Mouse (Mus musculus) erythroid progenitor cell, adult 5-6 weeks (primary cell): ENCODE data around the gene Trpd52l3. TPM values are rescaled to one million over a fixed set of nuclear protein-coding genes. Genes with fewer than 3 reads are reported as not detected.
"Not testable (repeated sequence)": the region's sequence is repeated elsewhere in the genome, so short reads cannot be mapped to it uniquely, and the experiment has no call there.

Experiments used
- ATAC-seq: replicated peaks from 2 replicates; pipeline ENCODE4 v1.8.0; 2016; ENCODE audit warnings: moderate number of reproducible peaks, mild to moderate bottlenecking, moderate TSS enrichment, inconsistent platforms; ENCODE audit not compliant: poor library complexity, low FRiP score, severe bottlenecking
- total RNA-seq, 2 experiments: library from RNA; stranded (forward) in 1 of 2; stranded (reverse) in 1 of 2; fragments of 150-400 nt in 1 of 2; fragments of 186-747, 209-891 nt in 1 of 2; gene quantifications; 2 replicates each; pipeline versions ENCODE4 v1.2.3 to v1.2.4; 2015 to 2017; ENCODE audit warnings: low replicate concordance in 2 of 2

Gene Trpd52l3
- total RNA-seq (2015; ENCODE audit: low replicate concordance) (not detected in 2 replicates), total RNA-seq (2017; ENCODE audit: low replicate concordance) (not detected in 2 replicates)

DNA sequence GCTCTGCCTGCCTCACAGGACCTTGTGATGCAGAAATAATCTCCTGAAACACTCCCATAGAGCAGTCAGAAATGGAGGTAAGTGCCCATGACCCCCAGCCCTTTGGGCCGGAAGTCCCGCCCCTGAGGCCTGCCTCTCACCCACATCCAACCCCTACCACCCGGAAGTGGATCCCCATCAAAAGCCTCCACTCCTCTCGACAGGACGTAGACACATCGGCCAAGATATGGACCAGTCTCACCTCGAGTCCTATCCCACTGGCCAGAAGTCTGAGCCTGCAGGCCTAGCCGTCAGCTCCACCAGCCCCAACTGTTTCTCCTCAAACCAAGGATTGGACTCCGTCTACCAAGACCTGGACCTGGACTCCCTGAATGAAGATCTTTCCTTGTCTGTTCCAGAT is at the start of gene Trpd52l3:
TSS of gene Trpd52l3 (plus strand) at position 170 of the 400 bp plus-strand sequence.
- ATAC-seq: no peak

DNA sequence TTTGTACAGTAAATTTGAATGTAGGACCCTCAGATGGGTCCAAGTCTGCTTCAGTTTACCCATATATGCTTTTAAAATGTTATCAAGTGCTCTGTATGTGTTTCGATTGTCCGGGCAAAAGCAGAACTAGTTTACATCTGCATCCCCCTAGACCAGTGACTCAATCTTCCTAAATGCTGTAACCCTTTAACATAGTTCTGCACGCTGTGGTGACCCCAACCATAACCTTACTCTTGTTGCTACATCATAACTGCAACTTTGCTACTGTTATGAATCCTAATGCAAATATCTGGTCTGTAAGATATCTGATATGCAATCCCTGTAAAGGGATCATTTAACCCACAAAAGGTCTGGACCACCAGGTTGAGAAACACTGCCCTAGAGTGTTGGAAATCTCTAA is 49.8 kb upstream of the Trpd52l3 start:
- ATAC-seq: no peak

DNA sequence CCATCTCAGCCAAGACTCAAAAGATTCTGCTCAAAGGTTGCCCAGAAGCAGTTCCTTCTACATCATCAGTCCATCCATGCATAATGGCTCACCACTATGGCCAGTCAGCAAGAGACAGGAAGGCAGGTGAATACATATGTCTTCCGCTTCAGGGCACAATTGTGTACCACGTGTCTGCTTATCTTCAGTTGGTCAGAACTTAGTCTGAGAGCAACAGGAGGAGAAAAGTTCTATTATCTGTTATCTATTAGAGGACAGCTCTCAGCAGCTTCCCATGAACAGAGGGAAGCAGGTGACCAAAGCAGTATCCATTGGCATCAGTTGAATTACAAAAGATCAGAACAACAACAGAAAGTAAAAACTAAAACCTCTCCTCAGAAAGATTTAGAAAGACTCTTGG is 48.1 kb upstream of the Trpd52l3 start:
- no peak for ATAC-seq

- no peak for ATAC-seq
Observed at GRCm38 (mm10) chr19:29960906-29961305, 42.7 kb upstream of the Trpd52l3 start.

DNA sequence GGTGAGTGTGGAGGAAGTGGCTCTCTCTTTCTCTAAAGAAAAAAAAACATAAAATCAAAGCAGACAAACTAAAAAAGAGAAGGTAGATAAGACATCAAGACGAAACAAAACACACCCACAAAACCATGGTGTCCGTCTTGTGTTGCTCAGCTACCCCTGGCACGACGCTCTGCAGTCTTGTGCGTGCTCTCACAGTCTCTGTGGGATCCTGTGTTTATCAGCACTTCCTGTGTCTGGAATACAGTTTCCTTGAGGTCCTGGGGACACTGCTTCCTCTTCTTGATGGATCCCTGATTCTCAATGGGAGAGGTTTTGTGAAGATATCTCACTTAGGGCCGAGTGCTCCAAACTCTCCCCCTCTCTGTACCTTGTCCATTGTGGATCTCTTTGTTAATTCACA is 41.7 kb upstream of the Trpd52l3 start:
- no peak for ATAC-seq

- ATAC-seq: no peak
Observed at GRCm38 (mm10) chr19:29963598-29964092, 39.9 kb upstream of the Trpd52l3 start.

- no peak for ATAC-seq
Observed at GRCm38 (mm10) chr19:29967960-29968359, 35.6 kb upstream of the Trpd52l3 start.

DNA sequence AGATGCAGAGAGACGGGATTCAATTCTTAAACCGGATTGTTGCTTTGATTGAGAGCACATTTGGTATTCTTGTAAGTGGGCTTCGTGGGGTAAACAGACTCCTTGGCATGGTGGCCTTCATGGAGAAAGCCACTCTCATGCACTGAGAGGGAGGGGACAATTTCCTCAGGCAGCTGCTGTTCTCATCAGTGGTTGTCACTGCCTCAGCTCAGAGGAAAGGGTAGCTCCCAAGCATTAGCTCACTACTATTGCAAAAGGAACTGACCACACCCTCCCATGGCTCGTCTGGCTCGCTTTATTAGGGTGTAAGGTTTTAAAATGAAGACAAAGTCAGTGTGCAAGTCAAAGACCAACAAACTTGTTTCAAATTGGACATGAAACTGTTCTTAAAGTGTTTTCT is 30.2 kb upstream of the Trpd52l3 start:
- no peak for ATAC-seq

- no peak for ATAC-seq
Observed at GRCm38 (mm10) chr19:29978847-29979246, 24.7 kb upstream of the Trpd52l3 start.

- no peak for ATAC-seq
Observed at GRCm38 (mm10) chr19:29979452-29980089, 24.0 kb upstream of the Trpd52l3 start.

DNA sequence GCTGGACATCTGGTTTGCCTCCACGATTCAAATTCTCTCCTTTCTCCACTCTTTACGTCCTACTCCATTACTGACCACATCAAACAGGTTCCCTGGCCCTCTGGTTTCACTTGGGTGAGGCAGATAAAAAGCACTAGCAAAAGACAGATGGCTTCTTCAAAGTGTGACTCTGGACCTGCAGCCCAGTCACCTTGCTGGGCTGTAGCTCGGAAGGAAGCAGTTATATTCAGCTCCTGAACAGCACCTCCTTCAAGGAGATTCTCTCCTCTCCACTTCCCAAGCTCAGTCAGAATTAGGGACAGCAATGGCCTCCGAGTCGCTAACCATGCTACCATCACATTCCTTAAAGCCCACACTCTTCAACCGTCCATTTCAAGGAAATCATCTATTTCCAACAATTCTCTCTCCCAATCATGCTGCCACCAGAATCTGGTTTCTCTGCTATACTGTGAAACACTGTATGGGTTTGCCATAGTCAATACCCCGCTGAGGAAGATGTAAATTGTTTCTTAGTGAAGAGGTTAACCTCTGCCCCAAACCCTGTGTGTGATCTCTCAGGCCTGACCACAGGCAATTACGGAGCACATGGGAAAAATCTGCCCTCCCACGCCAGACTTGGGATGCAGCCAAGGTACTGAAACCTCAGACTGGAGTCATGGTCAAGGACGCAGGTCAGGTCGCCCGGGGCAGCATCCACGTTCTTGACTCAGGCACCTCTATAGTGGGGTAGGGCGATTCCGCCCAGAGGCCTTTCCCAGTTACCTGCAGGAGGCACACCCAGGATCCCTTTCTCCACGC is 19.2 kb upstream of the Trpd52l3 start:
- ATAC-seq: no peak

DNA sequence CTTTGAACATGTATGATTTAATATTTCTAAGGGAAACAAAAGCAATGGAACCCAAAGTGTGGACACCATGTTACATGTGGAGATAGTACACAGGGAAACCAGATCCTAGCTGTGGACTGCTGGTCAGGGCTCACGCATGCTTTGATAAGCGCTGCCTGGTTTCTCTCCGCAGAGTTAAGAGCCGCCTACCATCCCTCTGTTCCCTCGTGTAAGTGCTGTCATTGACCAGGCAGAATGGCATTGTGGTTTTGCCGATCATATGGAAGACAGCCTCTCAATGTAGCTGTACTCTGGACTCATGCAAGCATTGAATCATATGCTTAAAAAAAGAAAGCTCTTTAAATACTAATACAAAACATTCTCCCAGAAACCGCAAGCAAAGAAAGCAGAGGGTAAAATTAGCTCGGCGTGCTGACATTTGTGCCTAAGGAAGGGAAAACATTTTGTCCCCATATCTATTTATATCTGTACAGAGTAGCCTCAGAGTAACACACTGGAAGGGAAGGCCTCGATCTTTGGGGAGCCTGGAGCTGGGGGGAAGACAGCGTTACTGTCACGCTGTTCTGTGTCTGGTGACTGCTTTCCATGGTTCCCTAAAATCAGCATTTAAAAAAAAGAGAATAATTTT is 17.0 kb upstream of the Trpd52l3 start:
- no peak for ATAC-seq

- no peak for ATAC-seq
Observed at GRCm38 (mm10) chr19:30000406-30001365, 2.9 kb upstream of the Trpd52l3 start.

DNA sequence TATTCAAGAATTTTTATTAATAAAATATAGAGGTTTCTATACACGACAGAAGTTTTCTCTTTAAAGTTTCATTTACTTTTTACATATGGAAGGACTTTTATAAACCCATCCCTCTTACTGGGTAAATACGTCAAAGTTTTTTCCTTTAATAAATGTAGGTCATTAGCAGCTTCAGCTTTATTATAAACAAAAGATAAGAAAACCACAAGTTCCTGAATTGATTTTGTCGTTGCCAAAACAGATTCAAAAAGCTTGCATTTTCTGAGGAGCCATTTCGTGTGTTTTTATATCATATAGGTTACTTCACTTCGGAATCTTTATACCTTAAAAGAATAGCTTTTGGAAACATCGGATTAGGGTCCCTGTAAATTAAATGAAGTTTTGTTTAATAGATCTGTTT is 2.0 kb upstream of the Trpd52l3 start:
- ATAC-seq: no peak

DNA sequence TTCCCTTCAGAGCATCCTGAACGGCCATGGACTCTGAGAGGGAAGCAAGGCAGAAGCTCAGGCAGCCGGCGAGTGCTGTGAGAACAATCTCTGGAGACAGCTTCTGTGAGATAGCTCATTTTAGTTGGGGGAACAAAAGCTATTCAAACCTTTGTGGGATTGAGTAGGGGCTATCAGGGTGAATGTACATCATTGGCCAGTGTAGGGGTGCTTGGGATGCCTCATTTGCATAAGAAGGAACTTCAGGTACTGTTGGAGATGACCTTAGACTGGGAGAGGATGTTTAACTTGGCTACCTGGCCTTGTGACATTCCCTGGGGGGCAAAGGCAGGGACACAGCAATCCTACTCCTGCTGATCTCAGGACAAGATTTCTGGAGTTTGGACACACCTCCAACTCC is 2.8 kb downstream of the Trpd52l3 start:
- no peak for ATAC-seq

DNA sequence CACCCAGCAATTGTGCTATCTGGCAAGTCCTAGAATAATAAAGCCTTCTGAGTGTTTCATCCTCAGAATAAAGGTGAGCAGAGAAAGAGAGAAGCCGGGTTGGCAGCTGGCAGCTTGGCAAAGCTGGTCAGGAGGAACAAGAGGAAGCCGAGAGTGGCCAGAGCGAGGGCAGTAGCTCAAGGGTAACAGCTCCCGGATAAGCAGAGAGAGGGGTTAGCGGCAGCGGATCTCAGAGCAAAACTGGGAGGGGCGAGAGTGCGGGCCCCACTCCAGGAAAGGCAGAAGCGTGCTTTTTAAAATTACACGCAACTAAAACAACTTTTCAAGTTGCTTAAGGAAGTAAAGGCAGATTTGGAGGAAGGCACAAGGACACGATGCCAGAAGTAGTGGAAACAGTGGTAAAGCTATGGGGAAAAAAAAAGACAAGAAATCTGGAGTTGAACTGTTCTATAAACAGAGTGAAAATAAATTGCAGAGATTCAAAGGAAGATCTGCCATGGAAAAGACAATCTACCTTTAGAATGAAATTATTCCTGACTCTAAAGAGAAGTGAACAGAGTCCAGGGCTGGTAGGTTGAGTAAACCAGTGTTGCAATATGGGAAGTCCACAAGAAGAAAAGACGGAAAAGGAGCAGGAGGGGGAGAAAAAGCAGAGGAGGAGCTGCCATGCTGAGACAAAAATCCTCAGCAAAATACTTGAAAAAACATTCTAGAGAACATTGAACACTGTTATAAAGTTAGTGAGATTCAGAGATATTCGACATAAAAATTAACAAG is 7.1 kb downstream of the Trpd52l3 start:
- no peak for ATAC-seq

DNA sequence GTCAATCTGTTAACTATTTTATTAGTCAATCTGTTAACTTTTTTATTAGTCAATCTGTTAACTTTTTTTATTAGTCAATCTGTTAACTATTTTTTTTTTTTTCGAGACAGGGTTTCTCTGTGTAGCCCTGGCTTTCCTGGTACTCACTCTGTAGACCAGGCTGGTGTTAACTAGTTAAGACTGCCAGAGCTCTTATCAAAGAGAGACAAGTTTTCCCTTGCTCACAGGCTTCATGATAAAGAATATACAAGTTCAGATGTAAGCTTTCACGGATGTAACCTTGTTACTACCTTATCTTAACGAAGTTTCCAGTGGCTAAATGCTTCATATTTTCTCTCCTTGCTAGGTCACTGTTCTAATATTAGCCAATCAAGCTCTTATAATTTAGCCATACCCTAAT is 10.7 kb downstream of the Trpd52l3 start:
- no peak for ATAC-seq

GRCm38 (mm10) chr19:30016156-30016555 is 12.6 kb downstream of the Trpd52l3 start:
- no peak for ATAC-seq

- ATAC-seq: not testable (repeated sequence)
Observed at GRCm38 (mm10) chr19:30023419-30023818, 19.8 kb downstream of the Trpd52l3 start.
